Mouse (Mus musculus): ENCODE results near the gene Ptger1.
A peak's percentile ranks its signal among the peaks of the same experiment; 100 is the strongest.

DNA sequence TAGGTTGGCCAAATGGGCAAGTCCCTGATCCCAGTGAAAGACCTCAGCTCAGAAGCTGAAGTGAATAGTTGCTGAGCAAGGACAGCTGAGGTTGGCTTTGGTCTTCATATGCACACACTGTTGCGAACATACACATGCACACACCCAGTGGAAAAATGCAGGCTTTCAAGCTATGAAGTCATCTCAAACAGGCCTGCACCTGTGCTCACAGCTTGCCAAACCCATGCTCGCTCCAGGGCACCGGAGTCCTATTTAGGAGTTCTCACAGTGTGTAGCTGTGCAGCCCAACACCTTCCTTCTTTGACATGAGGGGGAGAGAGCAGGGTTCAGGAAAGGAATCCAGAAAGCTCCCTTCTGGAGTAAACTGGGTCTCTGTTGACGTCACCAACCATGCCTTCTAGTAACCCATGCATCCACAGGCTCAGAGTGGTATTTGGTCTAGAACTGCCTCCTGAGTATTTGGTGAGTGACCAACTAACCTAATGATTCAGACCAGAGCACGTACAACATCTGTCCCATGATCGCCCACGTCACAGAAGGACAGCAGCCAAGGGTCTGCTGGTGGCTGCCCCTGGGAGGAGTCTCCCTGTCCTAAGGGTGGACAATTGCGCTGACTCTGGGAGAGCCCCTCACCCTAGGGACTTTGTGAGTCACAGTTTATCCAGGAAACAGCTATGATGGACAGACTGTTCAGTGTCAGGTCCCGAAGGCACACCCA is 46.8 kb upstream of the Ptger1 start:
- TF ChIP-seq EP300 (optimal IDR thresholded peaks at IDR 0.05) (peak; percentile 82), CTCF (IDR thresholded peaks at IDR 0.05; ENCODE audit: low read depth) (no peak)

Measured in stomach, postnatal 0 days (tissue).